Mouse (Mus musculus) forebrain, embryonic 10.5 days (tissue): ENCODE data around the gene Gpr179. TPM values are rescaled to one million over a fixed set of nuclear protein-coding genes. Genes with fewer than 3 reads are reported as not detected.
"Not testable (repeated sequence)": the region's sequence is repeated elsewhere in the genome, so short reads cannot be mapped to it uniquely, and the experiment has no call there.

Experiments used
- DNase-seq: peaks from one replicate; pipeline ENCODE4 v3.0.0-alpha.2; 2017; ENCODE audit warnings: low spot score; ENCODE audit errors: extremely low spot score
- H3K27ac ChIP-seq: fragments of 300-500 bp; sonication (generic); 2 replicates; pipeline ENCODE4 v1.5.1; 2016; ENCODE audit warnings: mild to moderate bottlenecking
- H3K27me3 ChIP-seq: fragments of 300-500 bp; sonication (generic); 2 replicates; pipeline ENCODE4 v1.6.1; 2016; ENCODE audit warnings: mild to moderate bottlenecking; ENCODE audit not compliant: poor library complexity, severe bottlenecking
- H3K36me3 ChIP-seq: fragments of 300-500 bp; sonication (generic); replicated peaks from 2 replicates; pipeline ENCODE4 v1.6.1; 2016; ENCODE audit warnings: mild to moderate bottlenecking, moderate library complexity
- H3K4me1 ChIP-seq: fragments of 300-500 bp; sonication (generic); 2 replicates; pipeline ENCODE4 v1.6.1; 2016
- H3K4me3 ChIP-seq: fragments of 300-500 bp; sonication (generic); 2 replicates; pipeline ENCODE4 v1.5.1; 2016; ENCODE audit warnings: mild to moderate bottlenecking, moderate library complexity
- H3K9me3 ChIP-seq: fragments of 300-500 bp; sonication (generic); 2 replicates; pipeline ENCODE4 v1.6.1; 2016; ENCODE audit warnings: mild to moderate bottlenecking, moderate library complexity
- whole genome bisulfite sequencing: fragments of 180-500 bp; shearing (Covaris S2); methylation state at CpG from one replicate; pipeline ENCODE4 v1.1.7; 2016; 5-methylcytosine and 5-hydroxymethylcytosine counted together
- polyA plus RNA-seq: library from polyadenylated mRNA; unstranded; fragments of >200 nt; fragmentation: Nextera tagmentation; extraction: Ambion mirVana; gene quantifications from 2 replicates; pipeline ENCODE4 v1.2.1, GENCODE M21; 2016

Gene Gpr179
- polyA plus RNA-seq, 1 experiment from 2014 or later: 0.04 TPM

DNA sequence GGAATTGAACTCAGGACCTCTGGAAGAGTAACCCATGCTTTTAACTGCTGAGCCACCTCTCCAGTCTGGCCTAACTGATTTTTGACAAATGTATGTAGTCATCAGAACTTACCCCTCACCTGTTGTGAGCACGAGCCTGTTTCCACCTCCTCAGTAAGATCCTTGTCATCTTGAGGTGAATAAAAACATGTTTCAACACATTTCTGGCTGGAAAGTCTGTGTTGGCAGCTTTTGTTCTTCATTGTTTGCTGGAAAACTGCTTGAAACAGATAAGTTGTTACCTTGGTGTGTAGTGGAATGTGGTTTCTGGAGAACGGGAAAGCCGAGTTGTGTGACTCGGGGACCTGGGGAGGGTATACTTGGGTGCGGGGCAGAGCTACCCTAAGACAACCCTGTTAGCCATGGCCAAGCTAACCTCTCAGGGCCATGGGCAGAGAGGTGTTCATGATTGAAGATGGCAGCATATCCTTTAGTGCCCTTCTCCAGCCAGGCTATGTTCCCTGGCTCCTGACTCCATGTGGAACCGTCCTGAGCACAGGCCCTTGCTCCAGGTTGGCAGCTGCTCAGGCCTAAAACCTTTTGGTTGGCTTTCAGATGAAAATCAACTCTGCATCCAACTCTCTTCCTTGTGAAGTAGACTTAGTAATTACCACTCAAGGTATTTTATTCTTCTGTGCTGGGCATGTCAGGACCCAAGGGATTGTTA is 20.4 kb upstream of the Gpr179 start:
- H3K4me1 ChIP-seq: 0 out of 2 replicates have a peak, but pooled peaks cover 2% of the 10 kb centered on the region
- H3K27ac ChIP-seq: no peak overlapping the region
- no peaks in the 10 kb centered on the region for H3K27me3 ChIP-seq
- 91% methylated on average over 6 of the region's 6 CpGs for WGBS
- H3K36me3 ChIP-seq: peaks cover 50% of the 10 kb centered on the region
- no peaks in the 10 kb centered on the region for H3K9me3 ChIP-seq
- DNase-seq: no peak
- H3K4me3 ChIP-seq: no peak overlapping the region

DNA sequence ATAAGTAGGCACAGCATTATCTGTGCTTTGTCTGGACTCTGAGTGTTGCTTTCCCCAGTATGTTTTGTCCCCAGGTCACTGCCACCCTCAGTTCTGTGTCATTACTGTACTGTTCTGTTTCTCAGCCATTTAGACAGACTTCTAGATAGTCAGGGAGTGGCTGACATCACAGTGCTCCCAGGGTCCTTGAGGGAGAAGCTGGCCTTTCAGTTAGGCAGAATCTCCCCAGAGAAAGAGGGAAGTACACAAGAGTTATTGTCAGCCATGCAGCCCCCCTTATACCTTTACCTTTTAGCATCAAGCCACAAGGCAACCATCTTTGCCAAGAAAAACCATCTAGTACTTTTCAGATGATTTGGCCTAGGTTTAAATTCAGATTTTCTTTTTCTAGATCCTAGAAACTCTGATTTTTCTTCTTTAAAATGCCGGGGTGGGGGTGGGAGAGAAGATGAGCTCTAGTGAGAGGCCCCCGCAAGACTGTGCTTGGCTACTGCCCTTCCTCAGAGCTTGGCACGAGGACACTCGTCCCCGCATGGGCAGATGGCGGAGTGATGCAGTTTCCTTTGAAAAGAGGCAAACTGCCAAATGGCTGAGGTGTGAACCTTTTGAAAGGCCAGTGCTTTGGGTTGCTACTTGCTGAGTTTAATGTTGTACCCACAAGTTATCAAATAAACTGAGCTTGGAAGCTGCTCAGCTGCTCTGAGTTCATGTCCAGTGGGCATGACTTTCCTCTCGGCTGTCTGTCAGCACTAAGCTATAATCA is 18.6 kb upstream of the Gpr179 start:
- peaks cover 35% of the 10 kb centered on the region for H3K36me3 ChIP-seq
- no peaks in the 10 kb centered on the region for H3K27me3 ChIP-seq
- H3K9me3 ChIP-seq: no peaks in the 10 kb centered on the region
- WGBS: 89% methylated on average over 7 of the region's 7 CpGs
- peaks cover 8% of the 10 kb centered on the region for H3K4me1 ChIP-seq
- H3K27ac ChIP-seq: no peak overlapping the region
- H3K4me3 ChIP-seq: no peak overlapping the region
- no peak for DNase-seq

DNA sequence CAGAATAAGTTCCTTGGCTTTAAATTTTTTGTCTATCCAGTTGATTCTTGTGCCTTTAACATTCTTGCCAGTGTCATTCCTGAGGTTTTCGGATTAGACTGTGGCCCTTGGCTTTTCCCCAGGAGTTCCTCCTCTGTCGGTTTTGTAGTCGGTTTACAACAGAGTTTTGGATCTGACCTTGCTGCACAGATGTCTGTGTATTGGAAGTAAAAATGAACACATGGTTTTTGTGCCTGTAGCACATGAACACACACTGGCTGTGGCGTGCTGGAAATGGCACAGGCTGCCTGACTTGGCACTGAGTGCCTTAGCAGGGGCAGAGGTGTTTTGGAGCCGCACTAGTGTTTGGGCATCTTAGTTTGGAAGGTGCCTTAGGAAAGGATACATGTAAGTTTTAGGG is 16.6 kb upstream of the Gpr179 start:
- Histone ChIP-seq H3K9me3 (no peaks in the 10 kb centered on the region), H3K4me1 (peaks cover 28% of the 10 kb centered on the region), H3K27me3 (no peaks in the 10 kb centered on the region), H3K27ac (no peak overlapping the region), H3K4me3 (no peak overlapping the region), H3K36me3 (peaks cover 18% of the 10 kb centered on the region)
- DNase-seq: no peak
- WGBS: 92% methylated on average over 5 of the region's 5 CpGs

DNA sequence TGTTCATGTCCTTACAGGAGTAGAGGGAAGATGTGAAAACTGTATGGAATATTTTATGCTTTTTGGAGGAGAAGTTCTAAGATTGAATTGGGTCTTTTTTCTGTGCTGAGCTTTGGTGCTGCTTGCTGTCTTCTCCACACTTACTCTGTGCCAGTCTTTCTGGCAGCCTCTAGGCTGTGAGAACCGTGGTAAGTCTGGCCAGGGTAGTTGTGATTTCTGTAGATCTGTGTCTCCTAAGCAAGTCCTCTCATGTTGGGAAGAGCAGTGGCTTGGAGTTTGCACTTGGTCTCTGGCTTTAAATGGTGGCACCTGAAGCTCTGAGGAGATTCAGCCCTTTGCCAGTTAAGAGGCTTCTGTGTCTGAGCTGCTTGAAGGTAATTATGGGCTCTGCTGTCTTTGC is 13.7 kb upstream of the Gpr179 start:
- peaks cover 12% of the 10 kb centered on the region for H3K36me3 ChIP-seq
- peak overlapping the region; percentile 100; the same call in 1 of the 2 replicates for H3K4me3 ChIP-seq
- no peak for DNase-seq
- H3K27ac ChIP-seq: no peak overlapping the region
- no peaks in the 10 kb centered on the region for H3K9me3 ChIP-seq
- H3K4me1 ChIP-seq: peaks cover 34% of the 10 kb centered on the region
- 69% methylated on average over 1 of the region's 1 CpGs for WGBS
- H3K27me3 ChIP-seq: no peaks in the 10 kb centered on the region

DNA sequence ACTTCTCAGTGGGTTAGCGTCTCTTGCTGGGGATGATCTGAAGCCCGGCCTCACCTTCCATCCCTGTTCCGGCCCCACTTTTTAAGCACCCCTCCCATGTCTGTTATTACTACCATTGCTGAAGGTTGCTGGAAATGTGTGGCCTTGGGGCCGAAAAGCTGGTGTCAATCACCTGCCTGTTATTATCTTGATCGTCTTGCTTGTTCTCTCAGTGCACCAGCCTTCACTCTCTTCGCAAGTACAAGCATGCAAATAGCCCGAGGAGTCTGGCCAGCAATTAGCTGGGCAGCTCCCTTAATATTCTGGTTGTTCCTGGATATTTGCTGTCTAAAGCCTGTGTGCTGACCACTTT is 11.7 kb upstream of the Gpr179 start:
- no peak overlapping the region for H3K27ac ChIP-seq
- H3K9me3 ChIP-seq: no peaks in the 10 kb centered on the region
- WGBS: 2% methylated on average over 7 of the region's 7 CpGs
- H3K27me3 ChIP-seq: no peaks in the 10 kb centered on the region
- peak overlapping the region; percentile 100 for H3K4me3 ChIP-seq
- peak; percentile 25 for DNase-seq
- H3K36me3 ChIP-seq: peaks cover 11% of the 10 kb centered on the region
- peaks cover 34% of the 10 kb centered on the region for H3K4me1 ChIP-seq

DNA sequence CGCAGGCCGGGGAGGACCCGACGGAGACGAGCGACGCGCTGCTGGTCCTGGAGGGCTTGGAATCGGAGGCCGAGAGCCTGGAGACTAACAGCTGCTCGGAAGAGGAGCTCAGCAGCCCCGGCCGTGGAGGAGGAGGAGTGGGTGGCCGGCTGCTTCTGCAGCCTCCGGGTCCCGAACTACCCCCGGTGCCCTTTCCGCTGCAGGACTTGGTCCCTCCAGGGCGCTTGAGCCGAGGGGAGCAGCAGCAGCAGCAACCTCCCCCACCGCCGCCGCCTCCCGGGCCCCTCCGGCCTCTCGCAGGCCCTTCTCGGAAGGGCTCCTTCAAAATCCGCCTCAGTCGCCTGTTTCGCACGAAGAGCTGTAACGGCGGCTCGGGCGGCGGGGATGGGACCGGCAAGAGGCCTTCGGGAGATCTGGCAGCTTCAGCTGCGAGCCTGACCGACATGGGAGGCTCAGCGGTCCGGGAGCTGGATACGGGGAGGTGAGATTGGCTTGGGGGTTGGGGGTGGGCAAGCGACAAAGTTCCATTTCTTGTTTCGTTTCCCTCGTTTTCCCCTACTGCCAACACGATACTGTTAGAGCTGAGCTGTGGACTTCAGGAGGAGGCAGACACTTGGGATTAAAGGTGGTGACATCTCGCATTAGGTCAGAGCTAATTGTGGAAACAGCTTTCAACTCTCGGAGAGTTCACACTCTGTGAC is 11.2 kb upstream of the Gpr179 start:
- WGBS: under 1% methylated on average over 49 of the region's 49 CpGs
- Histone ChIP-seq H3K36me3 (peaks cover 8% of the 10 kb centered on the region), H3K27ac (peak overlapping the region; percentile 94), H3K4me3 (peak overlapping the region; percentile 100), H3K27me3 (no peaks in the 10 kb centered on the region), H3K9me3 (no peaks in the 10 kb centered on the region), H3K4me1 (peaks cover 34% of the 10 kb centered on the region)
- DNase-seq: peak; percentile 51

DNA sequence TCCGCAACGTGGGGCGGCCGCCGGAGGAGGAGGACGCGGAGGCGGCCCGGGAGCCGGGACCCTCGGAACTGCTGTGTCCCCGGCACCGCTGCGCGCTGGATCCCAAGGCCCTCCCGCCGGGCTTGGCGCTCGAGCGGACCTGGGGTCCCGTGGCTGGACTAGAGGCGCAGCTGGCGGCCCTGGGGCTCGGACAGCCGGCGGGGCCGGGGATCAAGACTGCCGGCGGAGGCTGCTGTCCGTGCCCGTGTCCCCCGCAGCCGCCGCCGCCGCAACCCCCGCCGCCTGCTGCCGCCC is 10.7 kb upstream of the Gpr179 start:
- Histone ChIP-seq H3K36me3 (peaks cover 4% of the 10 kb centered on the region; the same call in 1 of the 2 replicates), H3K4me1 (peaks cover 34% of the 10 kb centered on the region), H3K4me3 (peak overlapping the region; percentile 100), H3K27me3 (no peaks in the 10 kb centered on the region), H3K27ac (peak overlapping the region; percentile 94), H3K9me3 (no peaks in the 10 kb centered on the region)
- DNase-seq: no peak
- WGBS: under 1% methylated on average over 38 of the region's 39 CpGs

DNA sequence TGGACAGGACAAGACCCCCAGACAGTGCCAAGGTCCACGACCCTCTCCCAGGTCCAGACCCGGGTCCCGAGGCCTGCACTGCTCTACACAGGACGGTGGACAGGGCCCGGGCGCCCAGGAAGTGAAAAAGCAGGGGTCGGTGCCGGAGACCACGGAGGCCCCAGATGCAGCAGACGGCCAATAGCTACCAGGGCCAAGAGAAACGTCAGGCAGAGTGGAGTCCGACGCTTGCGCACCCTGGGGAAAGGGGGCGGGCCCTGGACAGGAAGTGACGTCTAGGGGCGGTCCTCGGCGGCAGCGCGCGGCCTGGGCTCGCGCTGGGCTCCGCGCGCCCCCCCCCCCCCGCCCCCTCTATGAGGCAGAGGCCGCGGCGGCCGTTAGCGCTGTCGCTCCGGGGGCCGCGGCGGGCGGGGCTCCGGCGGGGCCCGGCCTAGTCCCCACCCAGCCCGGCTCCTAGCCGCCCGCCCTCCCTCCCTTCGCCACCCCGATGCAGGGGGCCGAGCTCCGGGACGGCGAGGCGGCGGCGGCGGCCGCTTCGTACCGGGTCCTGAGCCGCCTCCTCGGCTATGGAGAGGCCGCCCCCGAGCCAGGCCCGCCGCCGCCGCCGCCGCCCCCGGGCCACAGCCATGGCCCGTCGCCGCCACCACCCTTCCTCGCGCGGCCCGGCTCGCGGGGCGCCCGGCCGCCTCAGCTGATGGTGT is 10.2 kb upstream of the Gpr179 start, which contains the start of gene Socs7:
Socs7 (plus strand) TSS at position 604 of the 701 bp plus-strand sequence.
- Histone ChIP-seq H3K4me1 (peaks cover 34% of the 10 kb centered on the region), H3K27ac (peak within 1 kb of the TSS; percentile 94), H3K27me3 (no peaks in the 10 kb centered on the region), H3K36me3 (peaks cover 1% of the 10 kb centered on the region; the same call in 1 of the 2 replicates), H3K9me3 (no peaks in the 10 kb centered on the region), H3K4me3 (peak within 1 kb of the TSS; percentile 100)
- WGBS: under 1% methylated on average over 39 of the region's 81 CpGs
- peak; percentile 91 for DNase-seq

DNA sequence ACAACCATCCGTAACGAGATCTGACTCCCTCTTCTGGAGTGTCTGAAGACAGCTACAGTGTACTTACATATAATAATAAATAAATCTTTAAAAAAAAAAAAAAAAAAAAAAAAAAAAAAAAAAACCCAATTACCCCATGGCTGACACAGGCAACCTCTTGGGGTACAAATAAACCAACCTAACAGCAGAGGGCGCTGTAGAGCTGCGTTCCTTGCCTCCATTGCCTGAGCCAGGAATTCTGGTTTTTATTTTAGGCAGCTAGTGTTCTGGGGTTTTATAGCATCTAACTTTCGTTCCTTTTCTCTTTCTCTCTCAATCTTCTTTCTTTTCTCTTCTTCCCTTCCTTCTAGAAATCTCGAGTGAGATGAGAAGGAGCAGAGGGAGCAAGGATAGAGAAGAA is 5.8 kb upstream of the Gpr179 start:
- H3K4me1 ChIP-seq, H3K27me3 ChIP-seq, H3K27ac ChIP-seq, H3K36me3 ChIP-seq, H3K9me3 ChIP-seq, H3K4me3 ChIP-seq: not testable (repeated sequence)
- DNase-seq: peak; percentile 56
- 13% methylated on average over 4 of the region's 6 CpGs for WGBS

DNA sequence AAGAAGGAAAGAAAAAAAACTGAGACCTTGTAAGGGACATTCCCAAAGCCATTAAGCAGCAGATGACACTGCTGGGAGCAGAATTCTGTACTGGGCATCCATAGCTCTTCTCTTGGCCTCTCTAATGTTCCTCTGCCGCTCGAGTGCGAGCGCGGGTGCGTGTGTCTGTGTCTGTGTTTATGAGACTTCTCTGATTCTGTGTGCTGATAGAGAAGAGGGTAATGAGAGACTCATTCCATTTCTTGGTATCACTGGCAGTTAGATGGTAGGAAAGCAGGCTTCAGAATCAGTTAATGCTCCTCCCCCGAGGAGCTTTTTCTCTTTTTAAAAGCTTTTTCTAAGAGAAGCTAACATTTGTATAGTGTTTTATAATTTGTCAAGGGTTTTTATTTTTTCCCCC is 3.4 kb upstream of the Gpr179 start:
- Histone ChIP-seq H3K36me3 (no peaks in the 10 kb centered on the region), H3K4me3 (no peak overlapping the region), H3K9me3 (no peaks in the 10 kb centered on the region), H3K4me1 (peaks cover 23% of the 10 kb centered on the region), H3K27ac (no peak overlapping the region), H3K27me3 (peaks cover 12% of the 10 kb centered on the region; the same call in 1 of the 2 replicates)
- no peak for DNase-seq
- WGBS: 94% methylated on average over 7 of the region's 7 CpGs

DNA sequence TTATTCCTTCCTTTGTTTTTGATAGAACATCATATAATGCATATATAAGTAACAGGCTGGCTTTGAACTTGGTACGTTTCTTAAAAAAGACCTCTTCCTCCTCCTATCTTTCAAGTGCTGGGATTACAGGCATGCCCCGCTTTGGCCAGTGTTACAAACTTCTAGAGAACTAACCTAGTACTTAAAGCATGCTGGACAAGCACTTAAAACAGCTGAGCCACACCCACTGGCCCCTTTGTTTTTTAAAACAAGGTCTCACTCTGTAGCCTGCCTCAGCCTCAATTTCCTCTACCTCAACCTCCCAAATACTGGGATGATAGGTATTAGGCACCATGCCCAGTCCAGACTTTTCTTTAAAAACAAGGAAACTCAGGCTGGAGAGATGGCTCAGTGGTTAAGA is 2.8 kb upstream of the Gpr179 start:
- 84% methylated on average over 2 of the region's 2 CpGs for WGBS
- no peak for DNase-seq
- no peak overlapping the region for H3K4me3 ChIP-seq
- no peaks in the 10 kb centered on the region for H3K36me3 ChIP-seq
- H3K27me3 ChIP-seq: peaks cover 12% of the 10 kb centered on the region; the same call in 1 of the 2 replicates
- no peak overlapping the region for H3K27ac ChIP-seq
- peaks cover 29% of the 10 kb centered on the region for H3K4me1 ChIP-seq
- H3K9me3 ChIP-seq: no peaks in the 10 kb centered on the region

DNA sequence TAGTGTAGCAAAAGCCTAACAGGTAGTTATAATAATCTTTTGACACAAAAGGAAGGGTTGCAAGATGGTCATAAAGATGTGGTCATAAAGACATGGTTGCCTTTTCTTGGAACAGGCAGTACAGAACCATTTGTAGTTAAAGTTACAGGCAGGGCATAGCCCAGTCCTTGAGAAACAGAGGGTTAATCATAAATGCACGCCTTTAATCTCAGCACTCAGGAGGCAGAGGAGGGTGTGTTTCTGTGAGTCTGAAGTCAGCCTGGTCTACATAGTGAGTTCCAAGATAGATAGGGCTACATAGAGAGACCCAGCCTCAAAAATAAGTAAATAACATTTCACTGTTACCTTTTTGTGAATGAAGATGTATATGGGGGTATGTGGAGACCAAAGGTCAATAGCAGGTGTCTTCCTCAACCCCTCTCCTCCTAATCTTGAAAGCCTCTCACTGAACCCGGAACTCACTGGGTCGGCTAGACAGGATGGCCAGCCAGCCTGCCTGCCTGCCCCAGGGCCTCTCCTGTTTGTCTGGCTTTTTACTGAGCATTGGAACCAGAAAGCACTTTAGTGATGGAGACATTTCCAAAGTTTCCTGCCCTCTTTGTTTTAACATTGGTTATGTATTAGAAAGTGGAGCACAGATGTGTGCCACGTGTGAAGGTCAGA is 1.2 kb upstream of the Gpr179 start:
- no peaks in the 10 kb centered on the region for H3K36me3 ChIP-seq

More for the DNA sequence above, 1.2 kb upstream of the Gpr179 start:
- H3K4me3 ChIP-seq: no peak overlapping the region
- peaks cover 32% of the 10 kb centered on the region for H3K4me1 ChIP-seq
- peaks cover 12% of the 10 kb centered on the region; the same call in 1 of the 2 replicates for H3K27me3 ChIP-seq
- no peak for DNase-seq
- H3K9me3 ChIP-seq: no peaks in the 10 kb centered on the region
- H3K27ac ChIP-seq: no peak overlapping the region
- WGBS: 84% methylated on average over 4 of the region's 4 CpGs
